Mouse (Mus musculus) limb, embryonic 11.5 days (tissue): ENCODE results near the gene Kif24. TPM values are rescaled to one million over a fixed set of nuclear protein-coding genes. Genes with fewer than 3 reads are reported as not detected.

Source experiments
- ATAC-seq: fragments of 200-750 bp; cut with Nextera tagmentation; 2 replicates; pipeline ENCODE4 v1.8.0; 2017; ENCODE audit warnings: low read depth; ENCODE audit not compliant: insufficient number of reproducible peaks, low FRiP score, low TSS enrichment
- DNase-seq: peaks from one replicate; pipeline ENCODE4 v3.0.0-alpha.2; 2015; ENCODE audit warnings: low spot score
- H3K27ac ChIP-seq: fragments of 300-500 bp; sonication (generic); replicated peaks from 2 replicates; pipeline ENCODE4 v1.5.1; 2014; ENCODE audit warnings: low read depth, mild to moderate bottlenecking, low read length
- H3K27me3 ChIP-seq: fragments of 300-500 bp; sonication (generic); 2 replicates; pipeline ENCODE4 v1.6.1; 2014; ENCODE audit warnings: mild to moderate bottlenecking, low read length, mixed read lengths; ENCODE audit not compliant: control insufficient read depth, insufficient read depth
- H3K36me3 ChIP-seq: fragments of 300-500 bp; sonication (generic); 2 replicates; pipeline ENCODE4 v1.6.1; 2014; ENCODE audit warnings: mild to moderate bottlenecking, low read length, moderate library complexity, mixed read lengths; ENCODE audit not compliant: control insufficient read depth, insufficient read depth
- H3K4me1 ChIP-seq: fragments of 300-500 bp; sonication (generic); 2 replicates; pipeline ENCODE4 v1.6.1; 2014; ENCODE audit warnings: low read length, mixed read lengths; ENCODE audit not compliant: control insufficient read depth, insufficient read depth
- H3K4me2 ChIP-seq: fragments of 300-500 bp; sonication (generic); 2 replicates; pipeline ENCODE4 v1.6.1; 2014; ENCODE audit warnings: low read depth, mild to moderate bottlenecking, moderate library complexity; ENCODE audit not compliant: severe bottlenecking
- H3K4me3 ChIP-seq: fragments of 300-500 bp; sonication (generic); 2 replicates; pipeline ENCODE4 v1.5.1; 2014; ENCODE audit warnings: low read depth, low read length
- H3K9ac ChIP-seq: fragments of 300-500 bp; sonication (generic); 2 replicates; pipeline ENCODE4 v1.6.1; 2014; ENCODE audit warnings: mild to moderate bottlenecking, low read length
- H3K9me3 ChIP-seq: fragments of 300-500 bp; sonication (generic); 2 replicates; pipeline ENCODE4 v1.6.1; 2016; ENCODE audit warnings: low read length; ENCODE audit not compliant: control insufficient read depth
- WGBS: fragments of 180-500 bp; shearing (Covaris S2); extraction: QIAGEN DNeasy Blood & Tissue Kit; methylation state at CpG from one replicate; pipeline ENCODE4 v1.1.7; 2014; 5-methylcytosine and 5-hydroxymethylcytosine counted together
- polyA plus RNA-seq: library from polyadenylated mRNA; unstranded; fragments of >200 nt; fragmentation: Nextera tagmentation; extraction: Ambion mirVana; gene quantifications from 2 replicates; pipeline ENCODE4 v1.2.1, GENCODE M21; 2014

Gene Kif24
- polyA plus RNA-seq, 1 experiment from 2014 or later = 7.4 TPM

- WGBS = 81% methylated on average over 11 of the region's 11 CpGs
- H3K36me3 ChIP-seq = no peaks in the 10 kb centered on the region
- DNase-seq (no peak), ATAC-seq (no peak)
- no peaks in the 10 kb centered on the region for H3K9me3 ChIP-seq
- no peak overlapping the region for H3K4me3 ChIP-seq
- no peaks in the 10 kb centered on the region for H3K27me3 ChIP-seq
- no peak overlapping the region for H3K4me2 ChIP-seq
- H3K9ac ChIP-seq = no peak overlapping the region
- no peaks in the 10 kb centered on the region for H3K4me1 ChIP-seq
- H3K27ac ChIP-seq = no peak overlapping the region
Measured at GRCm38 (mm10) chr4:41340912-41341550, 123.7 kb downstream of the Kif24 start.

Other genes starting within 250 kb of the Kif24 start
- gene Ubap2, start 189.7 kb downstream of the Kif24 start, polyA plus RNA-seq = 77.1 and 83.9 TPM in 2 replicates
- gene Dcaf12, start 150.0 kb downstream of the Kif24 start, polyA plus RNA-seq = 46.4 and 47.2 TPM in 2 replicates
- gene Ubap1, start 115.9 kb downstream of the Kif24 start, polyA plus RNA-seq = 56.7 and 62.2 TPM in 2 replicates
- 53.3 and 55.8 TPM in 2 replicates for gene Nudt2, start 264 bp upstream of the Kif24 start, polyA plus RNA-seq
- 3.9 and 4.2 TPM in 2 replicates for gene AI464131, start 38.2 kb upstream of the Kif24 start, polyA plus RNA-seq
- gene 1110017D15Rik, start 52.4 kb upstream of the Kif24 start, polyA plus RNA-seq = 3.2 and 3.8 TPM in 2 replicates
- 1.2 and 2.0 TPM in 2 replicates for gene Fam219a, start 104.7 kb upstream of the Kif24 start, polyA plus RNA-seq
- gene Dnaic1, start 104.9 kb upstream of the Kif24 start, polyA plus RNA-seq = 0.74 and 1.1 TPM in 2 replicates
- gene Enho, start 175.4 kb upstream of the Kif24 start, polyA plus RNA-seq = 20.8 and 22.5 TPM in 2 replicates
- gene Cntfr, start 232.2 kb upstream of the Kif24 start, polyA plus RNA-seq = 5.6 and 9.2 TPM in 2 replicates
- gene Il11ra1, start 235.1 kb upstream of the Kif24 start, polyA plus RNA-seq = 202 and 214 TPM in 2 replicates
- 94.2 and 99.3 TPM in 2 replicates for gene Rpp25l, start 248.6 kb upstream of the Kif24 start, polyA plus RNA-seq